18 mouse cellular contexts compared by ENCODE assay signal in genomic region chr4:104066901-104067300, GRCm38 (mm10).
"Had no signal": no experiment of that assay in that cellular context is flagged by ENCODE, and none has a peak within 500 bp of the region (broad histone marks: within the 10 kb centered on the region; RNA-seq: fewer than 3 reads in every experiment).

No protein-coding gene starts in this region.

- H3K36me3 ChIP-seq: midbrain, embryonic 10.5 days; midbrain, embryonic 12.5 days; neural tube, embryonic 13.5 days; neural tube, embryonic 15.5 days had no signal

- H3K27me3 ChIP-seq: midbrain, embryonic 12.5 days; neural tube, embryonic 13.5 days; neural tube, embryonic 15.5 days had no signal

- ATAC-seq: midbrain, embryonic 16.5 days had no signal

- H3K27ac ChIP-seq: midbrain, embryonic 10.5 days; midbrain, embryonic 12.5 days; neural tube, embryonic 13.5 days; neural tube, embryonic 15.5 days had no signal

- H3K4me3 ChIP-seq: midbrain, embryonic 10.5 days; midbrain, embryonic 12.5 days; myocyte; neural tube, embryonic 13.5 days; neural tube, embryonic 15.5 days had no signal

- H3K4me2 ChIP-seq: lung, embryonic 14.5 days; midbrain, embryonic 12.5 days; neural tube, embryonic 13.5 days; neural tube, embryonic 15.5 days had no signal

- H3K9ac ChIP-seq: lung, embryonic 14.5 days; midbrain, embryonic 12.5 days; neural tube, embryonic 13.5 days; neural tube, embryonic 15.5 days had no signal

- DNase-seq: lung, adult 18-20 months; lung, embryonic 14.5 days; lung, postnatal 10 days; lung, postnatal 4 days; midbrain, embryonic 14.5 days; right cerebral cortex, adult 18-20 months; right cerebral cortex, postnatal 25 days; right cerebral cortex, postnatal 4 days; spleen, adult 18-20 months; thymus, adult 18-20 months; thymus, postnatal 14 days; thymus, postnatal 36 days had no signal

- H3K9me3 ChIP-seq: midbrain, embryonic 10.5 days; midbrain, embryonic 12.5 days; neural tube, embryonic 13.5 days; neural tube, embryonic 15.5 days had no signal
